Comparison of ENCODE assay signal across 26 mouse cellular contexts in the genomic region with DNA sequence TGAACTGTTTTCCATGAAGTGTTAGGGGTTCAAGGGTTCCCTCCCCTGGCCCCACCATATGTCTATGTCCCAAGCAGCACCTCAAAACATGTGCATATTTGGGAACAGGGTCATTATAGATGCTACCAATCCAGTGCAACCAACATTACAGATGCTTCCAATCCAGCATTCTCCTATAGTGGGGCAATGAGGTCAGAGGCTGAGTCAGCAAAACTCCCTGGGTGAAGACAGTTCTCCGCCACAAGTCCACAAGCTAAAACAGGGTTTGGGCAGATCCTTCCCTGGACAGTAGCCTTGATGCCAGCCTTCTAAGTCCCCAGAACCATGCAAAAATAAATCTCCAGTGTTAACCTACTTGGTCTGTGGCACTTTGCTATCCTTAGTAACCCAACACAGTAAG.
"Had no signal": no experiment of that assay in that cellular context is flagged by ENCODE, and none has a peak within 500 bp of the region (broad histone marks: within the 10 kb centered on the region; RNA-seq: fewer than 3 reads in every experiment).

No protein-coding gene starts in this region.

- H3K27me3 ChIP-seq: heart, embryonic 12.5 days; hindbrain, embryonic 13.5 days; hindbrain, embryonic 15.5 days; kidney, embryonic 15.5 days; limb, embryonic 12.5 days; liver, embryonic 13.5 days; liver, embryonic 15.5 days had no signal

- H3K36me3 ChIP-seq: heart, embryonic 10.5 days; heart, embryonic 12.5 days; hindbrain, embryonic 13.5 days; hindbrain, embryonic 15.5 days; kidney, embryonic 15.5 days; limb, embryonic 10.5 days; limb, embryonic 12.5 days; liver, embryonic 13.5 days; liver, embryonic 15.5 days had no signal

- H3K27ac ChIP-seq: heart, embryonic 10.5 days; hindbrain, embryonic 13.5 days; hindbrain, embryonic 15.5 days; hindbrain, postnatal 0 days; kidney, embryonic 15.5 days; kidney, postnatal 0 days; limb, embryonic 10.5 days; limb, embryonic 12.5 days; liver, embryonic 13.5 days; liver, embryonic 15.5 days had no signal

- DNase-seq: gastrocnemius, postnatal 10 days; gastrocnemius, postnatal 25 days; heart, adult 18-20 months; heart, postnatal 10 days; heart, postnatal 36 days; kidney, adult 11 months; kidney, adult 2 months; kidney, adult 9 months; kidney, postnatal 14 days; kidney, postnatal 36 days; layer of hippocampus, adult 9-11 months; layer of hippocampus, postnatal 36 days; liver; liver, embryonic 13.5 days; liver, postnatal 0 days had no signal

- H3K9me3 ChIP-seq: heart, embryonic 10.5 days; heart, embryonic 12.5 days; hindbrain, embryonic 13.5 days; hindbrain, embryonic 15.5 days; kidney, embryonic 15.5 days; limb, embryonic 10.5 days; limb, embryonic 12.5 days; liver, embryonic 13.5 days; liver, embryonic 15.5 days had no signal

- H3K4me3 ChIP-seq: heart, embryonic 10.5 days; heart, embryonic 12.5 days; hindbrain, embryonic 13.5 days; hindbrain, embryonic 15.5 days; kidney, embryonic 15.5 days; limb, embryonic 10.5 days; limb, embryonic 12.5 days; liver, embryonic 13.5 days; liver, embryonic 15.5 days had no signal

- H3K4me2 ChIP-seq: heart, embryonic 12.5 days; hindbrain, embryonic 13.5 days; hindbrain, embryonic 15.5 days; kidney, embryonic 15.5 days; limb, embryonic 12.5 days; liver, embryonic 11.5 days; liver, embryonic 13.5 days; liver, embryonic 15.5 days had no signal

- H3K9ac ChIP-seq: heart, embryonic 12.5 days; hindbrain, embryonic 13.5 days; hindbrain, embryonic 15.5 days; kidney, embryonic 15.5 days; limb, embryonic 12.5 days; liver, embryonic 13.5 days; liver, embryonic 15.5 days; liver, postnatal 0 days had no signal
